Mouse (Mus musculus): ENCODE data around the gene Uqcrc1.

The Uqcrc1 gene

GRCm38 (mm10) chr9:108936418-108937364, at the start of gene Uqcrc1:
Gene Uqcrc1, plus strand, starts transcription at chr9:108936633.
- POLR2A ChIA-PET: interaction anchor here in 3 of 4 experiments (1.0 to 4.5 kb wide), 5 partner anchors 13 to 184 kb away, joined by 4 to 29 read pairs (median 5); partner anchors contain the start of gene Pfkfb4 (in 1 of the 3)
- CTCF ChIA-PET: interaction anchor here in 3 of 4 experiments (0.5 to 1.6 kb wide), 13 partner anchors 14 to 363 kb away, joined by 3 to 5 read pairs (median 3); partner anchors contain the start of gene Celsr3 (in 1 of the 3)

GRCm38 (mm10) chr9:108912308-108912707, 24.1 kb upstream of the Uqcrc1 start:
- ChIA-PET CTCF (interaction anchor here in 1 of 4 experiments (1.4 kb wide), 1 partner anchor 59 kb away, joined by 4 read pairs; the partner anchor contains the start of gene Slc26a6), POLR2A (interaction anchor here in 1 of 4 experiments (1.2 kb wide), 1 partner anchor 58 kb away, joined by 4 read pairs; no protein-coding TSS in a partner anchor)

GRCm38 (mm10) chr9:108913161-108913560, 23.3 kb upstream of the Uqcrc1 start:
- ChIA-PET CTCF (interaction anchor here in 2 of 4 experiments (0.9 to 1.4 kb wide), 2 partner anchors 59 to 60 kb away, joined by 3 to 4 read pairs; partner anchors contain the start of gene Slc26a6 (in 1 of the 2)), POLR2A (interaction anchor here in 3 of 4 experiments (0.6 to 2.0 kb wide), 9 partner anchors 10 to 81 kb away, joined by 3 to 18 read pairs (median 3); no protein-coding TSS in a partner anchor)

GRCm38 (mm10) chr9:108913621-108914020, 22.8 kb upstream of the Uqcrc1 start:
- ChIA-PET POLR2A (interaction anchor here in 3 of 4 experiments (0.8 to 2.0 kb wide), 6 partner anchors 9 to 60 kb away, joined by 3 to 9 read pairs (median 4); no protein-coding TSS in a partner anchor), CTCF (interaction anchor here in 2 of 4 experiments (0.9 to 1.4 kb wide), 2 partner anchors 60 kb away, joined by 3 to 4 read pairs; partner anchors contain the start of gene Slc26a6 (in 1 of the 2))

GRCm38 (mm10) chr9:108914491-108914890, 21.9 kb upstream of the Uqcrc1 start, which contains the start of gene Tmem89:
Gene Tmem89, plus strand, starts transcription at chr9:108914619.
- ChIA-PET CTCF (no interaction called here), POLR2A (interaction anchor here in 1 of 4 experiments (2.0 kb wide), 1 partner anchor 58 kb away, joined by 9 read pairs; no protein-coding TSS in a partner anchor)

GRCm38 (mm10) chr9:108925897-108926296, 10.5 kb upstream of the Uqcrc1 start:
- CTCF ChIA-PET: interaction anchor here in 1 of 4 experiments (0.7 kb wide), 1 partner anchor 624 kb away, joined by 5 read pairs; no protein-coding TSS in a partner anchor
- POLR2A ChIA-PET: no interaction called here

GRCm38 (mm10) chr9:108928424-108928823, 8.0 kb upstream of the Uqcrc1 start:
- POLR2A ChIA-PET: no interaction called here

GRCm38 (mm10) chr9:108935991-108936390, 442 bp upstream of the Uqcrc1 start:
- POLR2A ChIA-PET: interaction anchor here in 1 of 4 experiments (1.0 kb wide), 1 partner anchor 82 kb away, joined by 5 read pairs; no protein-coding TSS in a partner anchor
- CTCF ChIA-PET: interaction anchor here in 2 of 4 experiments (0.5 to 1.6 kb wide), 12 partner anchors 13 to 362 kb away, joined by 3 to 5 read pairs (median 3); partner anchors contain the start of gene Celsr3 (in 1 of the 2)

More at GRCm38 (mm10) chr9:108928424-108928823, 8.0 kb upstream of the Uqcrc1 start:
- CTCF ChIA-PET: interaction anchor here in 1 of 4 experiments (0.8 kb wide), 1 partner anchor 13 kb away, joined by 3 read pairs; no protein-coding TSS in a partner anchor

GRCm38 (mm10) chr9:108945111-108945510, 8.7 kb downstream of the Uqcrc1 start:
- CTCF ChIA-PET: interaction anchor here in 1 of 4 experiments (0.7 kb wide), 1 partner anchor 22 kb away, joined by 5 read pairs; no protein-coding TSS in a partner anchor
- POLR2A ChIA-PET: interaction anchor here in 3 of 4 experiments (0.5 to 2.0 kb wide), 9 partner anchors 21 to 516 kb away, joined by 3 to 10 read pairs (median 4); partner anchors contain the start of genes Pfkfb4 (in 1 of the 3) and Slc26a6 (in 1 of the 3)

- ChIA-PET CTCF (no interaction called here), POLR2A (interaction anchor here (0.7 to 2.0 kb wide), 6 partner anchors 22 to 740 kb away, joined by 3 to 10 read pairs (median 4); partner anchors contain the start of gene Slc26a6 (in 1 of the 4))
These were observed 9.2 kb downstream of the Uqcrc1 start for GRCm38 (mm10) chr9:108945608-108946007.

- ChIA-PET POLR2A (interaction anchor here (0.6 to 5.2 kb wide), 7 partner anchors 10 to 357 kb away, joined by 3 to 29 read pairs (median 4); no protein-coding TSS in a partner anchor), CTCF (interaction anchor here in 1 of 4 experiments (0.7 kb wide), 1 partner anchor 967 kb away, joined by 3 read pairs; no protein-coding TSS in a partner anchor)
These were observed 13.0 kb downstream of the Uqcrc1 start for GRCm38 (mm10) chr9:108949231-108949966.

GRCm38 (mm10) chr9:108949967-108950728, 13.7 kb downstream of the Uqcrc1 start:
- POLR2A ChIA-PET: interaction anchor here (0.6 to 5.2 kb wide), 8 partner anchors 11 to 358 kb away, joined by 3 to 29 read pairs (median 4); partner anchors contain the start of gene Slc26a6 (in 1 of the 4)
- CTCF ChIA-PET: no interaction called here

GRCm38 (mm10) chr9:108953081-108953636, 16.7 kb downstream of the Uqcrc1 start, which contains the start of gene Col7a1:
Gene Col7a1, plus strand, starts transcription at chr9:108953586.
- ChIA-PET POLR2A (interaction anchor here in 2 of 4 experiments (1.0 to 3.0 kb wide), 4 partner anchors 12 to 158 kb away, joined by 3 to 7 read pairs (median 4); partner anchors contain the start of gene Pfkfb4 (in 1 of the 2)), CTCF (no interaction called here)

GRCm38 (mm10) chr9:108955241-108955640, 18.8 kb downstream of the Uqcrc1 start:
- ChIA-PET POLR2A (interaction anchor here in 2 of 4 experiments (1.1 to 1.3 kb wide), 2 partner anchors 123 to 128 kb away, joined by 3 read pairs; no protein-coding TSS in a partner anchor), CTCF (interaction anchor here in 2 of 4 experiments (0.6 kb wide), 2 partner anchors 36 to 843 kb away, joined by 3 to 4 read pairs; partner anchors contain the start of gene Pfkfb4 (in 1 of the 2))

- ChIA-PET CTCF (no interaction called here), POLR2A (no interaction called here)
These were observed 19.4 kb downstream of the Uqcrc1 start for GRCm38 (mm10) chr9:108955846-108956245.

- ChIA-PET CTCF (no interaction called here), POLR2A (interaction anchor here in 1 of 4 experiments (2.0 kb wide), 1 partner anchor 26 kb away, joined by 7 read pairs; no protein-coding TSS in a partner anchor)
These were observed 27.1 kb downstream of the Uqcrc1 start for GRCm38 (mm10) chr9:108963577-108963976.

Measured in embryonic stem cell, embryonic (primary cell).